Mouse (Mus musculus) liver, postnatal 0 days (tissue): ENCODE data around the gene Hoxa11.

ENCODE experiments used
- CTCF ChIP-seq: sonication (generic); IDR thresholded peaks from 2 replicates; pipeline ENCODE4 v1.5.1; 2016; ENCODE audit warnings: antibody characterized with exemption, low read depth
- EP300 ChIP-seq: IDR thresholded peaks from 2 replicates; pipeline ENCODE4 v1.6.1; 2016; ENCODE audit warnings: antibody characterized with exemption, low read depth, mild to moderate bottlenecking

GRCm38 (mm10) chr6:52213119-52213986 lies 32.3 kb downstream of the Hoxa11 start, which contains the start of the genes Hoxa3 and Gm28308:
- no peak for TF ChIP-seq CTCF
- TF ChIP-seq EP300, result no peak
